Mouse (Mus musculus): ENCODE results near the gene Krtcap2.

Gene Krtcap2

GRCm38 (mm10) chr3:89246261-89247100 is 715 bp downstream of the Krtcap2 start, which contains the start of gene Trim46:
Gene Trim46, minus strand, starts transcription at chr3:89246309.
- DNase-seq (ENCODE audit: low spot score in 2 of 2) = peak; percentile 83 to 85

- DNase-seq (ENCODE audit: low spot score in 2 of 2) = no peak
Observed at GRCm38 (mm10) chr3:89247466-89247865, 1.7 kb downstream of the Krtcap2 start.

- peak; percentile 52 to 63 for DNase-seq (ENCODE audit: low spot score in 2 of 2)
Observed at GRCm38 (mm10) chr3:89250435-89251040, 4.8 kb downstream of the Krtcap2 start.

GRCm38 (mm10) chr3:89251365-89251895 is 5.7 kb downstream of the Krtcap2 start:
- no peak for DNase-seq (ENCODE audit: low spot score in 2 of 2)

GRCm38 (mm10) chr3:89254994-89255393 is 9.2 kb downstream of the Krtcap2 start:
- DNase-seq (ENCODE audit: low spot score in 2 of 2) = no peak

GRCm38 (mm10) chr3:89256177-89256576 is 10.4 kb downstream of the Krtcap2 start:
- no peak for DNase-seq (ENCODE audit: low spot score in 2 of 2)

- no peak for DNase-seq (ENCODE audit: low spot score in 2 of 2)
Observed at GRCm38 (mm10) chr3:89259076-89259475, 13.3 kb downstream of the Krtcap2 start, which contains the start of gene Dpm3. Gene Dpm3, plus strand, starts transcription at chr3:89259358.

- no peak for DNase-seq (ENCODE audit: low spot score in 2 of 2)
Observed at GRCm38 (mm10) chr3:89260211-89260610, 14.4 kb downstream of the Krtcap2 start.

GRCm38 (mm10) chr3:89262417-89262816 is 16.7 kb downstream of the Krtcap2 start:
- DNase-seq (ENCODE audit: low spot score in 2 of 2) = no peak

GRCm38 (mm10) chr3:89266439-89266893 is 20.7 kb downstream of the Krtcap2 start:
- peak; percentile 60 to 71 for DNase-seq (ENCODE audit: low spot score in 2 of 2)

- DNase-seq (ENCODE audit: low spot score in 2 of 2) = no peak
Observed at GRCm38 (mm10) chr3:89268916-89269315, 23.1 kb downstream of the Krtcap2 start.

- DNase-seq (ENCODE audit: low spot score in 2 of 2) = peak; percentile 79
Observed at GRCm38 (mm10) chr3:89270051-89270755, 24.4 kb downstream of the Krtcap2 start, which contains the start of gene Slc50a1. Gene Slc50a1, minus strand, starts transcription at chr3:89270570.

- peak; percentile 41 to 53 for DNase-seq (ENCODE audit: low spot score in 2 of 2)
Observed at GRCm38 (mm10) chr3:89270891-89271290, 25.1 kb downstream of the Krtcap2 start.

GRCm38 (mm10) chr3:89271760-89272159 is 26.0 kb downstream of the Krtcap2 start:
- DNase-seq (ENCODE audit: low spot score in 2 of 2) = no peak

- no peak for DNase-seq (ENCODE audit: low spot score in 2 of 2)
Observed at GRCm38 (mm10) chr3:89276061-89276460, 30.3 kb downstream of the Krtcap2 start.

- peak; percentile 63 to 73 for DNase-seq (ENCODE audit: low spot score in 2 of 2)
Observed at GRCm38 (mm10) chr3:89277281-89278021, 31.7 kb downstream of the Krtcap2 start.

- DNase-seq (ENCODE audit: low spot score in 2 of 2) = peak in 1 of 2 experiments; percentile 44
Observed at GRCm38 (mm10) chr3:89278107-89278506, 32.3 kb downstream of the Krtcap2 start.

- DNase-seq (ENCODE audit: low spot score in 2 of 2) = no peak
Observed at GRCm38 (mm10) chr3:89278643-89279042, 32.9 kb downstream of the Krtcap2 start.

- DNase-seq (ENCODE audit: low spot score in 2 of 2) = peak; percentile 82 to 87
Observed at GRCm38 (mm10) chr3:89279153-89279890, 33.6 kb downstream of the Krtcap2 start.

- DNase-seq (ENCODE audit: low spot score in 2 of 2) = peak in 1 of 2 experiments; percentile 29
Observed at GRCm38 (mm10) chr3:89280050-89280605, 34.4 kb downstream of the Krtcap2 start.

Data from urinary bladder, adult 18-20 months (tissue).